Mouse (Mus musculus): ENCODE measurements at regions not wholly inside any gene's neighbourhood (a gene's known extent, or its start where the extent isn't known, plus 50 kb on each side); places are given as distances from the start of the nearest gene placed in this dataset.

DNA sequence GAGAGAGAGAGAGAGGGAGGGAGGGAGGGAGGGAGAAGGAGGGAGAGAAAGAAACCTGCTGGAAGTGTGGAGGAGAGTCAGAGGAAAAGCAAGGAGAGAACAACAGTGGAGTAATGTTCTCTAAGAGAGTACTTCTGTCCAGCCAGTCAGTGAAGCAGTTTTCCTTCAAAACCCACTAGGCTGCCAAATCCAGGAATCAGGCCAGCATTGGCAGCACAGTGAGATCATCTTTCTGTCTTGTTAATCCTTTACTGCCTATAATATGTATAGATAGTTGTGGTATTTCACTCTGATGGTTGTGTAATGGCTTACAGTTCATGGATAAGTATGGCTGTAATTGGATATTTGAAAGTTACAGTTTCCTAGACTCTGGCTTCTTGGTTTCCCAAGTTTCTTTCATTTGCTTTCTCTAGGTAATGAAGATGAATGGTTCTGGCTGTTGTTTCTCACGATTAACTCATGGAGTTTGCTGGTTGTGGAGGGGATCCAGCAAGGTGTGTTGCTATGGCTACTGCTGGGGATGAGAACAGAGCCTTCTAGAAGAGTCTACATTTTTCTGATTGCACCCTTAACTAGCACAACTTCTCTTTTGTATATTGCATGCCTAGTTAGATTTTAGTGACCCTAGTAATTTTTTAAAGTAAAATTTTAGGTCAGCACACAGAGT is 296.7 kb downstream of the Tbc1d1 start:
- H3K27me3 ChIP-seq (ENCODE audit: control insufficient read depth, insufficient read depth, low read length): no peaks in the 10 kb centered on the region
- WGBS: 51% methylated on average over 1 of the region's 1 CpGs

DNA sequence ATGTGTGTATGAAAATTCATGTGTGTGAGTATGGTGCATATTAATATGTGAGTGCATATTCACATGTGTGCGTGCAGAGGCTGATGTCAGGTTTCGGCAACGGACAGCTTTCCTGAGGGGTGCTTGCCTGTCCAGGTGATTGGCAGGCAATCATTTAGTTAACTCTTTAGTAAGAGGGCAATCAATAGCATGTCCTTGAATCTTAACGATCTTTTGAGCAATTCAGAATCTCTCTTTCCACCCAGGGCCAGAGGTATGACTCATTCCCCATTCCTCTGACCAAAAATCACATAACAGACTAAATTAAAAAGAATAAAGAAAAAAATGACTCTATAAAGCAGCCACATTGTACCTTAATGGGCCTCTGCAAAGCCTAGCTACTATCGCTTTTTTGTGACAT is 303.7 kb downstream of the Tbc1d1 start:
- no peaks in the 10 kb centered on the region for H3K36me3 ChIP-seq (ENCODE audit: control insufficient read depth, insufficient read depth, low read length)
- TF ChIP-seq CTCF (IDR thresholded peaks at IDR 0.05; ENCODE audit: borderline replicate concordance, control insufficient read depth, extremely low read depth, insufficient read depth, low read length, poor library complexity) (no peak), POLR2A (IDR thresholded peaks at IDR 0.05; ENCODE audit: control insufficient read depth, extremely low read depth, insufficient read depth, low read length, poor library complexity) (no peak)
- no peak overlapping the region for H3K27ac ChIP-seq (ENCODE audit: control insufficient read depth, insufficient read depth, low read length)
- no peak for DNase-seq
- H3K27me3 ChIP-seq (ENCODE audit: control insufficient read depth, insufficient read depth, low read length): no peaks in the 10 kb centered on the region
- WGBS: 98% methylated on average over 5 of the region's 5 CpGs
- no peak overlapping the region for H3K4me3 ChIP-seq (ENCODE audit: control insufficient read depth, insufficient read depth, low read length)
- peaks cover 13% of the 10 kb centered on the region for H3K4me1 ChIP-seq (replicated peaks; ENCODE audit: control insufficient read depth, insufficient read depth, low read length)

More for the DNA sequence above, 296.7 kb downstream of the Tbc1d1 start:
- DNase-seq: no peak
- TF ChIP-seq POLR2A (IDR thresholded peaks at IDR 0.05; ENCODE audit: control insufficient read depth, extremely low read depth, insufficient read depth, low read length, poor library complexity) (no peak), CTCF (IDR thresholded peaks at IDR 0.05; ENCODE audit: borderline replicate concordance, control insufficient read depth, extremely low read depth, insufficient read depth, low read length, poor library complexity) (no peak)
- no peaks in the 10 kb centered on the region for H3K36me3 ChIP-seq (ENCODE audit: control insufficient read depth, insufficient read depth, low read length)
- H3K4me3 ChIP-seq (ENCODE audit: control insufficient read depth, insufficient read depth, low read length): no peak overlapping the region
- H3K4me1 ChIP-seq (replicated peaks; ENCODE audit: control insufficient read depth, insufficient read depth, low read length): peaks cover 13% of the 10 kb centered on the region
- no peak overlapping the region for H3K27ac ChIP-seq (ENCODE audit: control insufficient read depth, insufficient read depth, low read length)

GRCm38 (mm10) chr5:64460891-64461290 is 304.8 kb downstream of the Tbc1d1 start:
- no peak for DNase-seq
- Histone ChIP-seq H3K4me3 (ENCODE audit: control insufficient read depth, insufficient read depth, low read length) (no peak overlapping the region), H3K27me3 (ENCODE audit: control insufficient read depth, insufficient read depth, low read length) (no peaks in the 10 kb centered on the region), H3K27ac (ENCODE audit: control insufficient read depth, insufficient read depth, low read length) (no peak overlapping the region), H3K36me3 (ENCODE audit: control insufficient read depth, insufficient read depth, low read length) (no peaks in the 10 kb centered on the region), H3K4me1 (replicated peaks; ENCODE audit: control insufficient read depth, insufficient read depth, low read length) (peaks cover 13% of the 10 kb centered on the region)
- TF ChIP-seq CTCF (IDR thresholded peaks at IDR 0.05; ENCODE audit: borderline replicate concordance, control insufficient read depth, extremely low read depth, insufficient read depth, low read length, poor library complexity): no peak
- no peak for TF ChIP-seq POLR2A (IDR thresholded peaks at IDR 0.05; ENCODE audit: control insufficient read depth, extremely low read depth, insufficient read depth, low read length, poor library complexity)
- 88% methylated on average over 1 of the region's 1 CpGs for WGBS

DNA sequence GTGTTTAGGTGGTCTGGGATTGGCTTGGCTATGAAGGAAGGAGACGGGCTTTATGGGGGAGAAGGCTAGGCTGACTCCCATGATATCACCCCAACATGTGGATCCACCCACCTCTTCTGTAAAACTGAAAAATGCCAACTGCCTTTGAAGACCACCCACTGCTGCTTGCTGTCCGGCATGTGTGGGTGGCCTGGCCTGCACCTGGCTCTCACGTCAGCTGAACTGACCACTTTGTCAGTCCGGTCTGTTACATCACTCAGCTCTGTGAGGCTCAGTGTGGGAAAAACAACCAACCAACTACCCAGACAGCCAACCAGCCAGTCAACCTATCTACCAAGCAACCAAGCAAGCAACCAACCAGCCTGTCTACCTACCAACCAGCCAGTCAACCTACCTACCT is 305.5 kb downstream of the Tbc1d1 start:
- H3K27ac ChIP-seq (ENCODE audit: control insufficient read depth, insufficient read depth, low read length): no peak overlapping the region
- DNase-seq: no peak
- H3K36me3 ChIP-seq (ENCODE audit: control insufficient read depth, insufficient read depth, low read length): no peaks in the 10 kb centered on the region
- 97% methylated on average over 4 of the region's 4 CpGs for WGBS
- no peak for TF ChIP-seq CTCF (IDR thresholded peaks at IDR 0.05; ENCODE audit: borderline replicate concordance, control insufficient read depth, extremely low read depth, insufficient read depth, low read length, poor library complexity)
- TF ChIP-seq POLR2A (IDR thresholded peaks at IDR 0.05; ENCODE audit: control insufficient read depth, extremely low read depth, insufficient read depth, low read length, poor library complexity): no peak
- no peak overlapping the region for H3K4me3 ChIP-seq (ENCODE audit: control insufficient read depth, insufficient read depth, low read length)
- H3K27me3 ChIP-seq (ENCODE audit: control insufficient read depth, insufficient read depth, low read length): no peaks in the 10 kb centered on the region
- peaks cover 17% of the 10 kb centered on the region for H3K4me1 ChIP-seq (replicated peaks; ENCODE audit: control insufficient read depth, insufficient read depth, low read length)

DNA sequence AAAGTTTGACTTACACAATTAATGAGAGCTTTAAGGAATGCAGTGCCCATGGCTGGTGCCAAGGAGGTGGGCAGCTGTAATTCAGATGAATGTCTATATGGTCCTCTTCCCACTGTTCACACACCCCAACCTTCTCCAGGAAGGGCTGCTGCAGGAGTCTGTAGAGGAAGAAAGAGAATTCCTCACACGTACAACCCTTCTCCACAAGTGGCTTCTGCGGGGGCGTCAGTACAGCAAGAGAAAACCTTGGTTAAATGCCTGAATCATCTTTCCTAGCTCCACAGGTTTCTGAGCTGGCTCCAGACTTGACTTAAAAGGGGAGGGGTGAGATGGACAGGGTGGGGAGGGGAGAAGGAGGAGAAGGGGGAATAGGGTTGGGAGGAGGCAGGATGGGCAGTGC is 306.3 kb downstream of the Tbc1d1 start:
- no peak for DNase-seq
- Histone ChIP-seq H3K4me3 (ENCODE audit: control insufficient read depth, insufficient read depth, low read length) (no peak overlapping the region), H3K27me3 (ENCODE audit: control insufficient read depth, insufficient read depth, low read length) (no peaks in the 10 kb centered on the region), H3K36me3 (ENCODE audit: control insufficient read depth, insufficient read depth, low read length) (no peaks in the 10 kb centered on the region), H3K4me1 (replicated peaks; ENCODE audit: control insufficient read depth, insufficient read depth, low read length) (peaks cover 9% of the 10 kb centered on the region), H3K27ac (ENCODE audit: control insufficient read depth, insufficient read depth, low read length) (no peak overlapping the region)
- 97% methylated on average over 3 of the region's 3 CpGs for WGBS
- TF ChIP-seq POLR2A (IDR thresholded peaks at IDR 0.05; ENCODE audit: control insufficient read depth, extremely low read depth, insufficient read depth, low read length, poor library complexity) (no peak), CTCF (IDR thresholded peaks at IDR 0.05; ENCODE audit: borderline replicate concordance, control insufficient read depth, extremely low read depth, insufficient read depth, low read length, poor library complexity) (no peak)

DNA sequence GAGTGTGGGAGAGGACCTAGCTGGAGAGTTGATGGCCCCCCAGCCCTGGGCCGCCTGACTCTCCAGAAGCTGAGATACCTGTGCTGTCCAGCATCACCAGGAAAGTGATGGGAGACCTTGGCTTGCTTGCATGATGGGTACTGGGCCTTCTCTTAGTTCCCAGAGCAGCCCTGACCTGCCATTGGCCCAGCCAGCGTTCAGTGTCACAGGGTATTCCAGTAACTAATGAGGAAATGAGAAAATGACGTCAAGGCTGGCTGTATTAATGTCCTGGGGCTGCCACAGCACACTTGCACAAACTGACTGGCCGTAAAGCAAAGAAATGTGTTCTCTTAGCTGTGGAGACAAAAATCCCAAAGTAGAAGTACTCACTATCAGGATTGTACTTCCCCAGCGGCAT is 307.5 kb downstream of the Tbc1d1 start:
- WGBS: 87% methylated on average over 5 of the region's 5 CpGs
- TF ChIP-seq CTCF (IDR thresholded peaks at IDR 0.05; ENCODE audit: borderline replicate concordance, control insufficient read depth, extremely low read depth, insufficient read depth, low read length, poor library complexity) (no peak), POLR2A (IDR thresholded peaks at IDR 0.05; ENCODE audit: control insufficient read depth, extremely low read depth, insufficient read depth, low read length, poor library complexity) (no peak)
- no peak overlapping the region for H3K4me3 ChIP-seq (ENCODE audit: control insufficient read depth, insufficient read depth, low read length)
- no peaks in the 10 kb centered on the region for H3K36me3 ChIP-seq (ENCODE audit: control insufficient read depth, insufficient read depth, low read length)
- H3K27ac ChIP-seq (ENCODE audit: control insufficient read depth, insufficient read depth, low read length): no peak overlapping the region
- no peaks in the 10 kb centered on the region for H3K27me3 ChIP-seq (ENCODE audit: control insufficient read depth, insufficient read depth, low read length)
- DNase-seq: no peak
- peaks cover 11% of the 10 kb centered on the region for H3K4me1 ChIP-seq (replicated peaks; ENCODE audit: control insufficient read depth, insufficient read depth, low read length)

DNA sequence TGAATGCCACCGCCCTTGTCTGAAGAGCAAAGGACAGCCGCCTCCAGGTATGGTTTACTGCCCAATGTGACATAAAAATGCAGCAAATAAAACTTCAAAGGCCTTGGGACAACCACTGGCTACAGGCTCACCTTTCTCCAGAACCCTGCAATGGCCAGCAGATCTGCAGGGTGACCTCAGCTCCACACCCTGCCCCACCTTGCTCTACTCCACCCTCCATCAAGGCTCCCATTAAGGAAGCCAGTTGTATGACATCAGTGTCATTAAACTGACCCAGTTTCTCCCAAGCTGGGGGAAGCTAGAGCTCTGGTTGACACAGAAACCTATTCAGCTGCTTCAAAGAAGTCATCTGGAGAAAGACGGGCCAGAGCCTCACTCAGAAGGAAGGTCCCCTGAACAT is 310.2 kb downstream of the Tbc1d1 start:
- H3K27ac ChIP-seq (ENCODE audit: control insufficient read depth, insufficient read depth, low read length): no peak overlapping the region
- no peaks in the 10 kb centered on the region for H3K27me3 ChIP-seq (ENCODE audit: control insufficient read depth, insufficient read depth, low read length)
- TF ChIP-seq POLR2A (IDR thresholded peaks at IDR 0.05; ENCODE audit: control insufficient read depth, extremely low read depth, insufficient read depth, low read length, poor library complexity) (no peak), CTCF (IDR thresholded peaks at IDR 0.05; ENCODE audit: borderline replicate concordance, control insufficient read depth, extremely low read depth, insufficient read depth, low read length, poor library complexity) (no peak)
- 90% methylated on average over 3 of the region's 3 CpGs for WGBS
- no peak for DNase-seq
- H3K4me3 ChIP-seq (ENCODE audit: control insufficient read depth, insufficient read depth, low read length): no peak overlapping the region
- no peaks in the 10 kb centered on the region for H3K36me3 ChIP-seq (ENCODE audit: control insufficient read depth, insufficient read depth, low read length)
- H3K4me1 ChIP-seq (replicated peaks; ENCODE audit: control insufficient read depth, insufficient read depth, low read length): peaks cover 11% of the 10 kb centered on the region

Data from thymus, adult 2 months (tissue).